In genomic region chr5:137583670-137584169, GRCm38 (mm10) we compare ENCODE assay signal across 9 mouse cellular contexts. TPM values are rescaled to one million over a fixed set of nuclear protein-coding genes. Genes with fewer than 3 reads are reported as not detected.
DNase-seq lines count a peak whose midpoint lies in the region; ATAC-seq and TF ChIP-seq lines count a peak whose summit lies in the region.
"Had no signal": no experiment of that assay in that cellular context is flagged by ENCODE, and none has a peak within 500 bp of the region (broad histone marks: within the 10 kb centered on the region; RNA-seq: fewer than 3 reads in every experiment).

No protein-coding gene starts in this region.

- no peak for TF ChIP-seq EP300 in stomach, postnatal 0 days (optimal IDR thresholded peaks at IDR 0.05)

- H3K27ac ChIP-seq in cortical plate, adult 2 months (ENCODE audit: insufficient read depth, low read length): no peak overlapping the region
- no peak overlapping the region for H3K27ac ChIP-seq in heart, embryonic 13.5 days (replicated peaks)
- H3K27ac ChIP-seq in midbrain, embryonic 10.5 days (replicated peaks): peak overlapping the region; percentile 61
- H3K27ac ChIP-seq in stomach, postnatal 0 days (replicated peaks): no peak overlapping the region

- H3K9ac ChIP-seq in heart, embryonic 13.5 days: peak overlapping the region; percentile 69
- H3K9ac ChIP-seq in stomach, postnatal 0 days (ENCODE audit: low read length): 0 out of 2 replicates have a peak overlapping the region, but pooled peaks have one; percentile 1

- H3K27me3 ChIP-seq in heart, embryonic 13.5 days (replicated peaks): peaks cover 36% of the 10 kb centered on the region
- peaks cover 35% of the 10 kb centered on the region for H3K27me3 ChIP-seq in midbrain, embryonic 10.5 days (ENCODE audit: low read depth, poor library complexity, severe bottlenecking)
- no peaks in the 10 kb centered on the region for H3K27me3 ChIP-seq in stomach, postnatal 0 days (ENCODE audit: control insufficient read depth, insufficient read depth, low read length)

- no peaks in the 10 kb centered on the region for H3K36me3 ChIP-seq in heart, embryonic 13.5 days
- H3K36me3 ChIP-seq in midbrain, embryonic 10.5 days: no peaks in the 10 kb centered on the region
- no peaks in the 10 kb centered on the region for H3K36me3 ChIP-seq in stomach, postnatal 0 days (ENCODE audit: control insufficient read depth, insufficient read depth, low read length)

- TF ChIP-seq CTCF in cortical plate, adult 2 months (IDR thresholded peaks at IDR 0.05; ENCODE audit: extremely low read depth, insufficient read depth, low read length): no peak
- TF ChIP-seq CTCF in stomach, postnatal 0 days (IDR thresholded peaks at IDR 0.05; ENCODE audit: low read depth): peak; percentile 29; the same call in 1 of the 2 replicates

- H3K4me1 ChIP-seq in cortical plate, adult 2 months (ENCODE audit: control insufficient read depth, insufficient read depth, low read length): no peaks in the 10 kb centered on the region
- H3K4me1 ChIP-seq in heart, embryonic 13.5 days: peaks cover 12% of the 10 kb centered on the region; the same call in 1 of the 2 replicates
- H3K4me1 ChIP-seq in midbrain, embryonic 10.5 days: peaks cover 19% of the 10 kb centered on the region
- H3K4me1 ChIP-seq in stomach, postnatal 0 days (replicated peaks; ENCODE audit: control insufficient read depth, insufficient read depth): no peaks in the 10 kb centered on the region

- H3K4me3 ChIP-seq in cortical plate, adult 2 months (ENCODE audit: insufficient read depth, low read length): peak overlapping the region; percentile 16
- H3K4me3 ChIP-seq in heart, embryonic 13.5 days: peak overlapping the region; percentile 51
- H3K4me3 ChIP-seq in midbrain, embryonic 10.5 days: peak overlapping the region; percentile 51
- H3K4me3 ChIP-seq in stomach, postnatal 0 days (ENCODE audit: low read depth, low read length): peak overlapping the region; percentile 34

- peak overlapping the region; percentile 77 for H3K4me2 ChIP-seq in heart, embryonic 13.5 days
- peak overlapping the region; percentile 48 for H3K4me2 ChIP-seq in stomach, postnatal 0 days (replicated peaks; ENCODE audit: low read depth)

- H3K9me3 ChIP-seq in heart, embryonic 13.5 days: no peaks in the 10 kb centered on the region; the same call in 1 of the 2 replicates
- H3K9me3 ChIP-seq in midbrain, embryonic 10.5 days (replicated peaks): no peaks in the 10 kb centered on the region; the same call in 1 of the 2 replicates
- no peaks in the 10 kb centered on the region for H3K9me3 ChIP-seq in stomach, postnatal 0 days (ENCODE audit: control insufficient read depth, low read length)

- TF ChIP-seq POLR2A in cortical plate, adult 2 months (IDR thresholded peaks at IDR 0.05; ENCODE audit: extremely low read depth, insufficient read depth, low read length): no peak; the same call in 1 of the 2 replicates

- DNase-seq in cerebellum, postnatal 4 days (ENCODE audit: low spot score in 2 of 2): peak; percentile 45 to 67
- DNase-seq in cerebellum, adult 18-20 months: no peak
- DNase-seq in left cerebral cortex, postnatal 10 days (ENCODE audit: extremely low spot score in 1 of 2, low spot score in 2 of 2): peak; percentile 73 to 76
- DNase-seq in midbrain, embryonic 10.5 days (ENCODE audit: low spot score): peak; percentile 69
- DNase-seq in stomach, postnatal 0 days (ENCODE audit: low spot score): peak; percentile 43
- no peak for DNase-seq in ovary, postnatal 10 days (ENCODE audit: low spot score)

- ATAC-seq in heart, embryonic 13.5 days (ENCODE audit: extremely low read depth, insufficient number of reproducible peaks, low FRiP score, low TSS enrichment): no peak
- peak; percentile 58; the same call in 1 of the 2 replicates for ATAC-seq in stomach, postnatal 0 days (ENCODE audit: low FRiP score, low TSS enrichment)

- intact Hi-C loops in left cerebral cortex, postnatal 10 days (cut with DNase I): no loop called here

- 12% methylated on average over 27 of the region's 27 CpGs for WGBS in heart, embryonic 13.5 days
- 16% methylated on average over 27 of the region's 27 CpGs for WGBS in midbrain, embryonic 10.5 days
- 14% methylated on average over 27 of the region's 27 CpGs for WGBS in stomach, postnatal 0 days

RNA-seq across cellular contexts. Expression of gene Tfr2, which starts 14.1 kb away (rescaled TPM):
- 22.3 and 25.5 TPM in 2 replicates for polyA plus RNA-seq in cortical plate, adult 2 months (2012; rRNA removed)
- 0.59 and 2.5 TPM in 2 replicates for polyA plus RNA-seq in heart, embryonic 13.5 days (2015; fragmentation: Nextera tagmentation; extraction: Ambion mirVana)
- total RNA-seq in left cerebral cortex, postnatal 10 days (2021): 10 to 100 TPM; 23.7 to 26.7 TPM
- 1.9 and 2.2 TPM in 2 replicates for polyA plus RNA-seq in midbrain, embryonic 10.5 days (2016; fragmentation: Nextera tagmentation; extraction: Ambion mirVana)
- polyA plus RNA-seq in stomach, postnatal 0 days (2015; fragmentation: Nextera tagmentation; extraction: Ambion mirVana): 1.2 and 1.3 TPM in 2 replicates

RNA-seq across cellular contexts. Expression of gene Mospd3, which starts 17.1 kb away (rescaled TPM):
- polyA plus RNA-seq in cortical plate, adult 2 months (2012; rRNA removed): 45.1 and 45.3 TPM in 2 replicates
- polyA plus RNA-seq in heart, embryonic 13.5 days (2015; fragmentation: Nextera tagmentation; extraction: Ambion mirVana): 16.4 and 18.4 TPM in 2 replicates
- total RNA-seq in left cerebral cortex, postnatal 10 days (2021): 10 to 100 TPM; 38.8 to 43.1 TPM
- polyA plus RNA-seq in midbrain, embryonic 10.5 days (2016; fragmentation: Nextera tagmentation; extraction: Ambion mirVana): 14.0 and 19.4 TPM in 2 replicates
- 30.8 and 34.3 TPM in 2 replicates for polyA plus RNA-seq in stomach, postnatal 0 days (2015; fragmentation: Nextera tagmentation; extraction: Ambion mirVana)

RNA-seq across cellular contexts. Expression of gene Pcolce, which starts 29.9 kb away (rescaled TPM):
- polyA plus RNA-seq in cortical plate, adult 2 months (2012; rRNA removed): 12.6 and 13.6 TPM in 2 replicates
- polyA plus RNA-seq in heart, embryonic 13.5 days (2015; fragmentation: Nextera tagmentation; extraction: Ambion mirVana): 113 and 114 TPM in 2 replicates
- total RNA-seq in left cerebral cortex, postnatal 10 days (2021): 10 to 100 TPM; 11.4 to 12.3 TPM
- 61.4 and 68.2 TPM in 2 replicates for polyA plus RNA-seq in midbrain, embryonic 10.5 days (2016; fragmentation: Nextera tagmentation; extraction: Ambion mirVana)
- polyA plus RNA-seq in stomach, postnatal 0 days (2015; fragmentation: Nextera tagmentation; extraction: Ambion mirVana): 77.3 and 85.9 TPM in 2 replicates

RNA-seq across cellular contexts. Expression of gene Actl6b, which starts 30.4 kb away (rescaled TPM):
- polyA plus RNA-seq in cortical plate, adult 2 months (2012; rRNA removed): 179 and 199 TPM in 2 replicates
- polyA plus RNA-seq in heart, embryonic 13.5 days (2015; fragmentation: Nextera tagmentation; extraction: Ambion mirVana): 0.27 and 0.35 TPM in 2 replicates
- total RNA-seq in left cerebral cortex, postnatal 10 days (2021): 100 to 1,000 TPM; 151 to 152 TPM
- 9.4 and 27.5 TPM in 2 replicates for polyA plus RNA-seq in midbrain, embryonic 10.5 days (2016; fragmentation: Nextera tagmentation; extraction: Ambion mirVana)
- polyA plus RNA-seq in stomach, postnatal 0 days (2015; fragmentation: Nextera tagmentation; extraction: Ambion mirVana): 2.3 and 2.7 TPM in 2 replicates
- total RNA-seq: CH12.LX had no signal

RNA-seq across cellular contexts. Expression of gene Fbxo24, which starts 45.1 kb away (rescaled TPM):
- 0.23 and 0.29 TPM in 2 replicates for polyA plus RNA-seq in cortical plate, adult 2 months (2012; rRNA removed)
- polyA plus RNA-seq in heart, embryonic 13.5 days (2015; fragmentation: Nextera tagmentation; extraction: Ambion mirVana): 0.12 and 0.23 TPM in 2 replicates
- total RNA-seq in left cerebral cortex, postnatal 10 days (2021): under 1 TPM; 0.19 to 0.26 TPM
- polyA plus RNA-seq in midbrain, embryonic 10.5 days (2016; fragmentation: Nextera tagmentation; extraction: Ambion mirVana): 0.25 and 0.28 TPM in 2 replicates
- polyA plus RNA-seq in stomach, postnatal 0 days (2015; fragmentation: Nextera tagmentation; extraction: Ambion mirVana): 0.11 and 0.16 TPM in 2 replicates

Comparison
In these comparisons a context has a peak if more than half of its experiments do, and no peak if none do; other contexts are left out.
1. DNase-seq: peak in cerebellum, postnatal 4 days (2 of 2), left cerebral cortex, postnatal 10 days (2 of 2), midbrain, embryonic 10.5 days (single experiment) and stomach, postnatal 0 days (single experiment); none in cerebellum, adult 18-20 months (0 of 2) and ovary, postnatal 10 days (single experiment).
2. Peak in every context shown above with its lines, with median percentiles within 50 percentile points of each other: H3K4me3 ChIP-seq.